ENCODE assay signal across 8 mouse cellular contexts in the genomic region with DNA sequence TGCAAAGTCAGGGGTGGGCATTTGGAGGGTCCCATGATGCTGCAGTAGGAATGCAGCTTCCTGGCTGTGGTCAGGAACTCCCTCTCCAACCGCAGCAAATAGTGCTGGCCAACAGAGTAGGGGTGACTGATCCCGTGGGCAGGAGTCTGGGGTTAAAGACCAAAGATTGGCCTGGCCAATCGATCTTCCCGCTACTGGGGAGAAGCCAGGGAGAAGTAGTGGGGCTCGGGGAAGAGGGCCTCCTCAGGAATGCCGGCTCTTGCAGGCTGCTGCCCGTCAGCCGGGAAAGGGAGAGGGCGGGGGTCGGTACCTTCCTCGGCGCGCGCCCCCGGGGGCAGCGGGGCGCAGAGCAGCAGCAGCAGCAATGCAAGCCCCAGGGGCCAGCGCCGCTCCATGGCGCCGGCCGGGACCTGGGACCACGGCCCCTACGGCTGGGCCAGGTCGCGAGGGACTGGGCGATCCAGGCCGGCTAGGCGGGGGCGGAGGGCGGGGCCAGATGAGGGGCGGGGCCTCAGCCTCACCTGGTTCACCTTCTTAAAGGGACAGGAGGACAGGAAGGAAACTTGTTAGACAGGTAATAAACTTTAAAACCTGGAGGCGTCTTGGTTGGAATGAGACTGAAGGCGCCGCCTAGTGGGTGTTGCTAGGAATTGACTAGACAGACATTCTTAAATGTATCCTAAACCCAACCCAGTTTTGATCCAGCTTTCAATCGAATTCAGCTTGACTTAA. TPM values are rescaled to one million over a fixed set of nuclear protein-coding genes. Genes with fewer than 3 reads are reported as not detected.
A peak's percentile ranks its signal among the peaks of the same experiment; 100 is the strongest.
DNase-seq lines count a peak whose midpoint lies in the region; ATAC-seq and TF ChIP-seq lines count a peak whose summit lies in the region.

TSS of gene Epha1 (minus strand) at position 453 of the 732 bp plus-strand sequence.

- in situ Hi-C loops in ES-E14 (cut with MboI; ENCODE audit: low sequenced_read_pairs in 2 of 2, unreplicated experiment in 2 of 2) = no loop called here

- no peaks in the 10 kb centered on the region for H3K36me3 ChIP-seq in ES-E14 (ENCODE audit: control insufficient read depth, insufficient read depth, low read length, poor library complexity, severe bottlenecking)
- H3K36me3 ChIP-seq in kidney, adult 2 months (ENCODE audit: control insufficient read depth, insufficient read depth, low read length) = no peaks in the 10 kb centered on the region
- no peaks in the 10 kb centered on the region for H3K36me3 ChIP-seq in lung, embryonic 14.5 days (ENCODE audit: insufficient read depth)
- no peaks in the 10 kb centered on the region for H3K36me3 ChIP-seq in neural tube, embryonic 15.5 days

- no peak for TF ChIP-seq POLR2A in kidney, adult 2 months (IDR thresholded peaks at IDR 0.05; ENCODE audit: low read depth, low read length)

- peak within 1 kb of the TSS; percentile 66 to 83 for H3K4me3 ChIP-seq in ES-E14 (ENCODE audit: insufficient read depth in 1 of 2, low read depth in 1 of 2, low read length in 2 of 2, poor library complexity in 1 of 2, severe bottlenecking in 1 of 2)
- peak within 1 kb of the TSS; percentile 76 for H3K4me3 ChIP-seq in kidney, adult 2 months (ENCODE audit: insufficient read depth, low read depth, low read length)
- peak within 1 kb of the TSS; percentile 55 for H3K4me3 ChIP-seq in lung, embryonic 14.5 days (ENCODE audit: low read depth, low read length)
- peak within 1 kb of the TSS; percentile 51 for H3K4me3 ChIP-seq in neural tube, embryonic 15.5 days (replicated peaks)

- H3K4me2 ChIP-seq in lung, embryonic 14.5 days = peak within 1 kb of the TSS; percentile 91
- H3K4me2 ChIP-seq in neural tube, embryonic 15.5 days = peak within 1 kb of the TSS; percentile 98

- peak; percentile 80 for DNase-seq in CD4-positive, CD25-positive, alpha-beta regulatory T cell, adult 2 months (ENCODE audit: low read depth, low spot score)
- DNase-seq in ES-E14 (ENCODE audit: low read depth, low spot score) = peak; percentile 69
- peak; percentile 74 for DNase-seq in cerebellum, adult 9-10 months
- peak; percentile 18 for DNase-seq in gastrocnemius, postnatal 25 days
- DNase-seq in kidney, adult 2 months = peak; percentile 86
- DNase-seq in lung, embryonic 14.5 days = peak; percentile 87
- no peak for DNase-seq in left cerebral cortex, adult 8-10 months (ENCODE audit: low spot score in 2 of 2)

- peak; percentile 66 for ATAC-seq in lung, embryonic 14.5 days (ENCODE audit: insufficient read depth)
- ATAC-seq in neural tube, embryonic 15.5 days (ENCODE audit: low FRiP score) = peak; percentile 66

- peaks cover 2 to 4% of the 10 kb centered on the region in 2 experiments; a peak in 2 of 4 replicates for H3K4me1 ChIP-seq in ES-E14 (ENCODE audit: control insufficient read depth in 2 of 2, insufficient read depth in 2 of 2, low read length in 2 of 2, poor library complexity in 1 of 2)
- peaks cover 20% of the 10 kb centered on the region for H3K4me1 ChIP-seq in kidney, adult 2 months (ENCODE audit: control insufficient read depth, insufficient read depth, low read length)
- H3K4me1 ChIP-seq in lung, embryonic 14.5 days (ENCODE audit: insufficient read depth) = peaks cover 17% of the 10 kb centered on the region
- H3K4me1 ChIP-seq in neural tube, embryonic 15.5 days = peaks cover 14% of the 10 kb centered on the region

- no peak within 1 kb of the TSS for H3K27ac ChIP-seq in ES-E14 (ENCODE audit: insufficient read depth, low read depth, low read length, poor library complexity, severe bottlenecking)
- 0 out of 2 replicates have a peak within 1 kb of the TSS, but pooled peaks have one; percentile 33 for H3K27ac ChIP-seq in kidney, adult 2 months (ENCODE audit: insufficient read depth, low read depth, low read length)
- H3K27ac ChIP-seq in lung, embryonic 14.5 days (ENCODE audit: low read depth) = no peak within 1 kb of the TSS
- H3K27ac ChIP-seq in neural tube, embryonic 15.5 days (replicated peaks) = no peak within 1 kb of the TSS

- H3K9ac ChIP-seq in ES-E14 (ENCODE audit: insufficient read depth, low read depth, low read length, poor library complexity, severe bottlenecking) = peak within 1 kb of the TSS; percentile 71
- peak within 1 kb of the TSS; percentile 53 for H3K9ac ChIP-seq in lung, embryonic 14.5 days
- peak within 1 kb of the TSS; percentile 36 for H3K9ac ChIP-seq in neural tube, embryonic 15.5 days (replicated peaks)

- no peaks in the 10 kb centered on the region for H3K9me3 ChIP-seq in ES-E14 (ENCODE audit: control insufficient read depth, insufficient read depth, low read depth, low read length)
- no peaks in the 10 kb centered on the region for H3K9me3 ChIP-seq in lung, embryonic 14.5 days (ENCODE audit: low read depth, low read length)
- no peaks in the 10 kb centered on the region for H3K9me3 ChIP-seq in neural tube, embryonic 15.5 days (replicated peaks)

- 2% methylated on average over 36 of the region's 36 CpGs for WGBS in kidney, adult 2 months
- 2% methylated on average over 34 of the region's 36 CpGs for WGBS in lung, embryonic 14.5 days
- WGBS in neural tube, embryonic 15.5 days = under 1% methylated on average over 33 of the region's 36 CpGs

- TF ChIP-seq CTCF in kidney, adult 2 months (conservative IDR thresholded peaks at IDR 0.05; ENCODE audit: insufficient read depth, insufficient read length, low read depth, low read length) = no peak; the same call in 1 of the 2 replicates
- peak; percentile 62 for TF ChIP-seq CTCF in lung, embryonic 14.5 days (IDR thresholded peaks at IDR 0.05; ENCODE audit: low read depth)

- H3K27me3 ChIP-seq in kidney, adult 2 months (replicated peaks; ENCODE audit: control insufficient read depth, insufficient read depth, low read length) = no peaks in the 10 kb centered on the region
- no peaks in the 10 kb centered on the region for H3K27me3 ChIP-seq in lung, embryonic 14.5 days (ENCODE audit: insufficient read depth, low read length)
- H3K27me3 ChIP-seq in neural tube, embryonic 15.5 days (replicated peaks) = 0 out of 2 replicates have a peak, but pooled peaks cover 3% of the 10 kb centered on the region

TF ChIP-seq in ES-E14, 5 proteins besides CTCF, POLR2A, EP300 and RAD21:
- no peak for TF ChIP-seq MAFK (IDR thresholded peaks at IDR 0.05; ENCODE audit: insufficient read depth, low read depth, low read length)
- TF ChIP-seq ZC3H11A (IDR thresholded peaks at IDR 0.05; ENCODE audit: borderline replicate concordance, low read depth, low read length) = no peak
- no peak for TF ChIP-seq HCFC1 (IDR thresholded peaks at IDR 0.05; ENCODE audit: borderline replicate concordance, insufficient read depth, low read length)
- no peak for TF ChIP-seq ZNF384 (IDR thresholded peaks at IDR 0.05; ENCODE audit: low read depth, low read length)
- TF ChIP-seq CHD2 (IDR thresholded peaks at IDR 0.05; ENCODE audit: low read depth, low read length) = no peak

RNA-seq across cellular contexts. Expression of gene Epha1, which starts in this region (rescaled TPM):
- 24.1 and 37.6 TPM in 2 replicates for total RNA-seq in ES-E14 (2012; rRNA removed)
- under 1 TPM; 0.15 to 0.32 TPM for total RNA-seq in gastrocnemius, postnatal 25 days (2021)
- 17.0 and 20.0 TPM in 2 replicates for polyA plus RNA-seq in kidney, adult 2 months (2012; rRNA removed)
- 5.7 and 7.0 TPM in 2 replicates for polyA plus RNA-seq in lung, embryonic 14.5 days (2014; fragmentation: Nextera tagmentation; extraction: Ambion mirVana)
- polyA plus RNA-seq in neural tube, embryonic 15.5 days (2015; fragmentation: Nextera tagmentation; extraction: Ambion mirVana) = 0.24 and 1.9 TPM in 2 replicates
- under 1 TPM in 3 of 4 experiments, not detected in 1; 0.23 to 0.68 (median 0.28) TPM for total RNA-seq in left cerebral cortex, adult 8-10 months (2022)

Comparison
In these comparisons a context has a peak if more than half of its experiments do, and no peak if none do; other contexts are left out.
1. RNA of gene Epha1 (total RNA-seq): 24.1 to 37.6 TPM in ES-E14; 0.15 to 0.32 TPM in gastrocnemius, postnatal 25 days and 0.23 to 0.68 TPM in left cerebral cortex, adult 8-10 months; every median in the first group is over 10 times any median in the second.
2. Peak in DNase-seq in gastrocnemius, postnatal 25 days; RNA of the gene not detected or under 1 TPM.
3. DNase-seq: peak in CD4-positive, CD25-positive, alpha-beta regulatory T cell, adult 2 months (single experiment), ES-E14 (single experiment), cerebellum, adult 9-10 months (single experiment), kidney, adult 2 months (single experiment) and lung, embryonic 14.5 days (single experiment); none in left cerebral cortex, adult 8-10 months (0 of 2).
4. Peak in every context shown above with its lines, with median percentiles within 50 percentile points of each other: H3K4me3 ChIP-seq and H3K9ac ChIP-seq.